Mouse (Mus musculus) urinary bladder, adult 18-20 months (tissue): ENCODE results near the gene Cdh6.

Experiments used
- DNase-seq, 2 experiments: peaks; one replicate each; pipeline ENCODE4 v3.0.0; 2022; ENCODE audit warnings: low spot score in 2 of 2, mixed read lengths in 2 of 2

Cdh6 gene

GRCm38 (mm10) chr15:13063633-13064032, 109.8 kb downstream of the Cdh6 start:
- no peak for DNase-seq

GRCm38 (mm10) chr15:13057728-13058127, 115.7 kb downstream of the Cdh6 start:
- DNase-seq = no peak

- DNase-seq = no peak
Measured at GRCm38 (mm10) chr15:13057302-13057701, 116.2 kb downstream of the Cdh6 start.

GRCm38 (mm10) chr15:13047910-13048309, 125.6 kb downstream of the Cdh6 start:
- DNase-seq = no peak

GRCm38 (mm10) chr15:13034436-13034835, 139.0 kb downstream of the Cdh6 start:
- no peak for DNase-seq

GRCm38 (mm10) chr15:13030641-13031040, 142.8 kb downstream of the Cdh6 start:
- no peak for DNase-seq

GRCm38 (mm10) chr15:13027513-13027912, 146.0 kb downstream of the Cdh6 start:
- no peak for DNase-seq

- DNase-seq = no peak
Measured at GRCm38 (mm10) chr15:13016756-13017357, 156.6 kb downstream of the Cdh6 start.

- no peak for DNase-seq
Measured at GRCm38 (mm10) chr15:13008803-13009202, 164.7 kb downstream of the Cdh6 start.

GRCm38 (mm10) chr15:13005934-13006333, 167.5 kb downstream of the Cdh6 start:
- DNase-seq = no peak

GRCm38 (mm10) chr15:13001549-13001948, 171.9 kb downstream of the Cdh6 start:
- DNase-seq = no peak

GRCm38 (mm10) chr15:12994563-12995359, 178.7 kb downstream of the Cdh6 start:
- DNase-seq = no peak
